Mouse (Mus musculus) stomach, postnatal 0 days (tissue): Measurements from ENCODE around the gene Cd151. TPM values are rescaled to one million over a fixed set of nuclear protein-coding genes. Genes with fewer than 3 reads are reported as not detected.

Experiments used
- ATAC-seq: fragments of 200-750 bp; cut with Nextera tagmentation; 2 replicates; pipeline ENCODE4 v1.8.0; 2017; ENCODE audit not compliant: low FRiP score, low TSS enrichment
- DNase-seq: peaks from one replicate; pipeline ENCODE4 v3.0.0-alpha.2; 2016; ENCODE audit warnings: low spot score
- H3K27ac ChIP-seq: fragments of 300-500 bp; sonication (generic); replicated peaks from 2 replicates; pipeline ENCODE4 v1.5.1; 2014; ENCODE audit warnings: mild to moderate bottlenecking, control low read depth
- H3K27me3 ChIP-seq: fragments of 300-500 bp; sonication (generic); 2 replicates; pipeline ENCODE4 v1.6.1; 2014; ENCODE audit warnings: low read length; ENCODE audit not compliant: control insufficient read depth, insufficient read depth
- H3K36me3 ChIP-seq: fragments of 300-500 bp; sonication (generic); 2 replicates; pipeline ENCODE4 v1.6.1; 2014; ENCODE audit warnings: low read length, mixed read lengths; ENCODE audit not compliant: control insufficient read depth, insufficient read depth
- H3K4me1 ChIP-seq: fragments of 300-500 bp; sonication (generic); replicated peaks from 2 replicates; pipeline ENCODE4 v1.6.1; 2014; ENCODE audit warnings: antibody characterized with exemption; ENCODE audit not compliant: control insufficient read depth, insufficient read depth
- H3K4me2 ChIP-seq: fragments of 300-500 bp; sonication (generic); replicated peaks from 2 replicates; pipeline ENCODE4 v1.6.1; 2014; ENCODE audit warnings: low read depth, mild to moderate bottlenecking, control low read depth, moderate library complexity
- H3K4me3 ChIP-seq: fragments of 300-500 bp; sonication (generic); 2 replicates; pipeline ENCODE4 v1.5.1; 2014; ENCODE audit warnings: low read depth, low read length, control low read depth
- H3K9ac ChIP-seq: fragments of 300-500 bp; sonication (generic); 2 replicates; pipeline ENCODE4 v1.6.1; 2014; ENCODE audit warnings: mild to moderate bottlenecking, low read length, control low read depth, mixed read lengths
- H3K9me3 ChIP-seq: fragments of 300-500 bp; sonication (generic); 2 replicates; pipeline ENCODE4 v1.6.1; 2016; ENCODE audit warnings: low read length; ENCODE audit not compliant: control insufficient read depth
- CTCF ChIP-seq: IDR thresholded peaks from 2 replicates; pipeline ENCODE4 v1.5.1; 2016; ENCODE audit warnings: antibody characterized with exemption, low read depth, mild to moderate bottlenecking, moderate library complexity
- EP300 ChIP-seq: optimal IDR thresholded peaks from 2 replicates; pipeline ENCODE3; 2016; ENCODE audit warnings: antibody characterized with exemption
- WGBS: fragments of 180-500 bp; shearing (Covaris S2); extraction: QIAGEN DNeasy Blood & Tissue Kit; methylation state at CpG from one replicate; pipeline ENCODE4 v1.1.7; 2014; 5-methylcytosine and 5-hydroxymethylcytosine counted together
- polyA plus RNA-seq: library from polyadenylated mRNA; unstranded; fragments of >200 nt; fragmentation: Nextera tagmentation; extraction: Ambion mirVana; gene quantifications from 2 replicates; pipeline ENCODE4 v1.2.1, GENCODE M21; 2015

Cd151 gene
- polyA plus RNA-seq: 22.6 and 27.5 TPM in 2 replicates

DNA sequence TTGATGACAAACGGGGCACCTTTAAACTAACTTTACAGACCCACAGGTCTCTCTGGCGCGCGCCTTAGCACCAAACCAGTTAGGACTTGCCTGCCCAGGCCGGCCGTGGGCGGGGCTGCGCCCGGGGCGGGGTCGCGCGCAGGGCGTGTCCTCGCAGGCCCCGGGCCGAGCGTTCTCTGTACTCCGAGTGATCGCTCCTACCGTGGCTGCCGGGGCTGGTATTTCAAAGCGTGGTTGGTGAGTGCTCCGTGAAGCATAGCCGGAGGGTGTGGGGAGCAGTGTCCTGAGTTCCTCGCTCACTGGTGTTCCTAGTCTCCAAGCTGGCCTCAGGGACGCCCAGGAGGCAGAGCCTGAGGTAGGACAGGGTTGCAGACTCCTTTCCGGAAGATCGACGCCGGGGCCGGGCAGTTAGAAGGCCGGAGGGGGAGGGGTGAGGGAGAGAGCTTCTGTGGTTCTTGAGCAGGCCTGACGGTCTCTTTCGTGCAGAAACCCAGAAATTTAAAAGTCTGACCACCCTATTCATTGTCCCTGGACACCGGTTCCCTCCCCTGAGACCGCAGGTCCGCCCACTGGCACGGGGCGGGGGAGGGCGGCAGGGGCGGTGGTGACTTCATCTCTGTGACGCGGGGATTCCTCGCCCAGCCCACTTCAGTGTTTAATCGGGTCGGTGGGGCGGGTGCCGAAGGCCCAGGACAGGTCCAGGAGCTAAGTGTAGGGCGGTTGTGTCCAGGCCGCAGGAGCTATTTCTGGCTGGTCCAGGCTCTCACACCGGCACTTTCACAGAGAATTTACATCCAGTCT, at the start of gene Cd151:
Gene Cd151, plus strand, starts transcription at position 163 of the 801 bp plus-strand sequence.
- H3K9ac ChIP-seq: peak within 1 kb of the TSS; percentile 86
- peaks cover 19% of the 10 kb centered on the region for H3K36me3 ChIP-seq
- under 1% methylated on average over 51 of the region's 52 CpGs for WGBS
- peak within 1 kb of the TSS; percentile 72 for H3K4me3 ChIP-seq
- 0 out of 2 replicates have a peak, but pooled peaks cover 2% of the 10 kb centered on the region for H3K27me3 ChIP-seq
- peaks cover 18% of the 10 kb centered on the region for H3K4me1 ChIP-seq
- ATAC-seq (peak; percentile 82), DNase-seq (peak; percentile 94)
- H3K4me2 ChIP-seq: peak within 1 kb of the TSS; percentile 82
- no peaks in the 10 kb centered on the region for H3K9me3 ChIP-seq
- TF ChIP-seq CTCF (no peak), EP300 (no peak)
- peak within 1 kb of the TSS; percentile 94 for H3K27ac ChIP-seq

- Histone ChIP-seq H3K9ac (no peak overlapping the region), H3K4me2 (no peak overlapping the region), H3K9me3 (no peaks in the 10 kb centered on the region), H3K27ac (no peak overlapping the region), H3K4me3 (no peak overlapping the region), H3K4me1 (0 out of 2 replicates have a peak, but pooled peaks cover 3% of the 10 kb centered on the region), H3K27me3 (no peaks in the 10 kb centered on the region), H3K36me3 (no peaks in the 10 kb centered on the region)
- 72% methylated on average over 8 of the region's 8 CpGs for WGBS
- TF ChIP-seq EP300 (no peak), CTCF (peak; percentile 49)
- no peak for ATAC-seq
- no peak for DNase-seq
Measured at GRCm38 (mm10) chr7:141417731-141418681, 49.2 kb upstream of the Cd151 start.

DNA sequence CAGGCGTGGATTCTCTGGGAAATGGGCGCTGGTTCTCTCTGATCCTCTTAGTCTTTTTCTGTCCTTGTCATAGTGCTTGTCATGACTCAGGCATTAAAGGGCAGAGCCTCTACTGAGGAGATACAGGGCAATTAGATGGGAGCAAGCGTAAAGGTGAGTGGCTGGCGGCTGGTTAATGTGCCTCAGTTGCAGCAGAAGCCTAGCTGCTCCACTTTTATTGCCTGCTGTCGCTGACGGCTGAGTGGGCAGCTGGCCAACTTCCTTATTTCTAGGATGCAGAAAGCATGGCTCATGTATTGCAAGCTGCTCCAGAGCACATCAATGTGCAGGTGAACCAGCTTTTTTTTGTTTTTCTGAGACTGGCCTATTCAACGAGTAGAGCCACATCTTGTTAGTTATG, 48.2 kb upstream of the Cd151 start:
- Histone ChIP-seq H3K4me1 (no peaks in the 10 kb centered on the region), H3K4me2 (no peak overlapping the region), H3K27ac (no peak overlapping the region), H3K36me3 (no peaks in the 10 kb centered on the region), H3K9ac (no peak overlapping the region), H3K9me3 (no peaks in the 10 kb centered on the region), H3K4me3 (no peak overlapping the region), H3K27me3 (no peaks in the 10 kb centered on the region)
- DNase-seq (peak; percentile 54), ATAC-seq (no peak)
- TF ChIP-seq EP300 (no peak), CTCF (no peak)
- WGBS: 55% methylated on average over 7 of the region's 7 CpGs

- Histone ChIP-seq H3K9ac (no peak overlapping the region), H3K4me2 (no peak overlapping the region), H3K4me3 (no peak overlapping the region), H3K9me3 (no peaks in the 10 kb centered on the region), H3K27ac (no peak overlapping the region), H3K36me3 (no peaks in the 10 kb centered on the region), H3K27me3 (no peaks in the 10 kb centered on the region), H3K4me1 (no peaks in the 10 kb centered on the region)
- 66% methylated on average over 9 of the region's 9 CpGs for WGBS
- ATAC-seq (peak; percentile 12; the same call in 1 of the 2 replicates), DNase-seq (no peak)
- TF ChIP-seq CTCF (no peak), EP300 (no peak)
Measured at GRCm38 (mm10) chr7:141420030-141420702, 47.0 kb upstream of the Cd151 start.

DNA sequence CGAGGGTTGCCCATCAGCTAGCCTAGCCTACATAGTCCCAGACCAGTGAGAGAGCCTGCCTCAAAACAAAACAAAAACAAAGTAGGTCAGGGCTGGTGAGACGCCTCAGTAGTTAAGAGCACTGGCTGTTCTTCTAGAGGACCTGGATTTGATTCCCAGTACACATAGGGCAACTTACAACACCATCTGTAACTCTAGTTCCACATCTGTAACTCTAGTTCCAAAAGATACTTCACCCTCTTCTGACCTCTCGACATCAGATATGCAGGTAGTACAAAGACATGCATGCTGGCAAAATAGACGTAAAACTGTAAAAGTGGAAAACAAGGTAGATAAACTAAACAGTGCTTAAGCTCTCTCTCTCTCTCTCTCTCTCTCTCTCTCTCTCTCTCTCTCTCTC, 43.4 kb upstream of the Cd151 start:
- no peak for DNase-seq

More for the DNA sequence above, 43.4 kb upstream of the Cd151 start:
- TF ChIP-seq CTCF (no peak), EP300 (no peak)
- no peak overlapping the region for H3K4me2 ChIP-seq
- 64% methylated on average over 4 of the region's 4 CpGs for WGBS
- no peak overlapping the region for H3K27ac ChIP-seq
- no peak for ATAC-seq
- no peaks in the 10 kb centered on the region for H3K27me3 ChIP-seq
- H3K9ac ChIP-seq: no peak overlapping the region
- no peaks in the 10 kb centered on the region for H3K4me1 ChIP-seq
- no peaks in the 10 kb centered on the region for H3K9me3 ChIP-seq
- no peak overlapping the region for H3K4me3 ChIP-seq
- H3K36me3 ChIP-seq: no peaks in the 10 kb centered on the region
